Mouse (Mus musculus) myocyte (in vitro differentiated cells): Measurements from ENCODE around the gene En1.

ENCODE experiments used
- MAX ChIP-seq: IDR thresholded peaks from one replicate; pipeline ENCODE4 v1.6.1; 2011; ENCODE audit warnings: low read depth, mild to moderate bottlenecking, control low read depth
- MYOD1 ChIP-seq, 3 experiments: IDR thresholded peaks; one replicate each; pipeline ENCODE4 v1.6.1; 2011; ENCODE audit warnings: control low read depth in 2 of 3, low read depth in 2 of 3, mild to moderate bottlenecking in 2 of 3, moderate library complexity in 1 of 3; ENCODE audit not compliant: insufficient read length in 2 of 3, control insufficient read depth in 1 of 3
- POLR2A ChIP-seq: IDR thresholded peaks from one replicate; pipeline ENCODE4 v1.6.1; 2011; ENCODE audit warnings: low read depth, mild to moderate bottlenecking, control low read depth, moderate library complexity; ENCODE audit not compliant: insufficient read length

GRCm38 (mm10) chr1:120596319-120596718, 5.9 kb upstream of the En1 start:
- no peak for TF ChIP-seq MYOD1 (IDR thresholded peaks at IDR 0.05; ENCODE audit: control insufficient read depth in 1 of 3, insufficient read length in 2 of 3, low read depth in 2 of 3)
- TF ChIP-seq POLR2A, result no peak
- no peak for TF ChIP-seq MAX
